Mouse (Mus musculus): ENCODE results near the gene Pde3a. TPM values are rescaled to one million over a fixed set of nuclear protein-coding genes. Genes with fewer than 3 reads are reported as not detected.

Pde3a gene
- 12.0 and 15.1 TPM in 2 replicates for polyA plus RNA-seq (2014; fragmentation: Nextera tagmentation; extraction: Ambion mirVana)

- ATAC-seq (ENCODE audit: insufficient number of reproducible peaks, insufficient read depth, low FRiP score, low read depth) = peak; percentile 14; the same call in 1 of the 2 replicates
- peak within 1 kb of the TSS; percentile 80 for H3K9ac ChIP-seq (replicated peaks; ENCODE audit: low read depth, low read length)
Observed at GRCm38 (mm10) chr6:141248691-141249584, at the start of gene Pde3a. Gene Pde3a, plus strand, starts transcription at chr6:141249269.

GRCm38 (mm10) chr6:141200173-141200615, 48.9 kb upstream of the Pde3a start:
- no peak overlapping the region for H3K4me2 ChIP-seq (replicated peaks; ENCODE audit: low read depth, low read length)
- peak; percentile 56; the same call in 1 of the 2 replicates for ATAC-seq (ENCODE audit: insufficient number of reproducible peaks, insufficient read depth, low FRiP score, low read depth)
- H3K4me3 ChIP-seq (ENCODE audit: low read depth, low read length) = no peak overlapping the region
- no peaks in the 10 kb centered on the region for H3K36me3 ChIP-seq (ENCODE audit: control insufficient read depth, insufficient read depth, low read length)
- no peaks in the 10 kb centered on the region for H3K27me3 ChIP-seq (ENCODE audit: control insufficient read depth, insufficient read depth, low read length)
- no peaks in the 10 kb centered on the region for H3K9me3 ChIP-seq (ENCODE audit: control insufficient read depth, low read depth, low read length)
- no peaks in the 10 kb centered on the region for H3K4me1 ChIP-seq (ENCODE audit: control insufficient read depth, insufficient read depth, low read length)
- no peak overlapping the region for H3K27ac ChIP-seq (ENCODE audit: low read length)
- H3K9ac ChIP-seq (replicated peaks; ENCODE audit: low read depth, low read length) = no peak overlapping the region

More at GRCm38 (mm10) chr6:141248691-141249584, at the start of gene Pde3a:
- peak within 1 kb of the TSS; percentile 90 for H3K27ac ChIP-seq (ENCODE audit: low read length)
- no peaks in the 10 kb centered on the region for H3K9me3 ChIP-seq (ENCODE audit: control insufficient read depth, low read depth, low read length)
- no peaks in the 10 kb centered on the region for H3K27me3 ChIP-seq (ENCODE audit: control insufficient read depth, insufficient read depth, low read length)
- no peaks in the 10 kb centered on the region for H3K36me3 ChIP-seq (ENCODE audit: control insufficient read depth, insufficient read depth, low read length)
- H3K4me3 ChIP-seq (ENCODE audit: low read depth, low read length) = peak within 1 kb of the TSS; percentile 63
- 1% methylated on average over 27 of the region's 28 CpGs for WGBS
- peak within 1 kb of the TSS; percentile 56 for H3K4me2 ChIP-seq (replicated peaks; ENCODE audit: low read depth, low read length)
- peaks cover 5% of the 10 kb centered on the region; the same call in 1 of the 2 replicates for H3K4me1 ChIP-seq (ENCODE audit: control insufficient read depth, insufficient read depth, low read length)

- WGBS = 51% methylated on average over 6 of the region's 6 CpGs
- no peak overlapping the region for H3K4me3 ChIP-seq (ENCODE audit: low read depth, low read length)
- H3K36me3 ChIP-seq (ENCODE audit: control insufficient read depth, insufficient read depth, low read length) = no peaks in the 10 kb centered on the region
- H3K27me3 ChIP-seq (ENCODE audit: control insufficient read depth, insufficient read depth, low read length) = no peaks in the 10 kb centered on the region
- H3K4me2 ChIP-seq (replicated peaks; ENCODE audit: low read depth, low read length) = no peak overlapping the region
- no peak for ATAC-seq (ENCODE audit: insufficient number of reproducible peaks, insufficient read depth, low FRiP score, low read depth)
- no peak overlapping the region for H3K9ac ChIP-seq (replicated peaks; ENCODE audit: low read depth, low read length)
- H3K9me3 ChIP-seq (ENCODE audit: control insufficient read depth, low read depth, low read length) = no peaks in the 10 kb centered on the region
- no peaks in the 10 kb centered on the region for H3K4me1 ChIP-seq (ENCODE audit: control insufficient read depth, insufficient read depth, low read length)
- H3K27ac ChIP-seq (ENCODE audit: low read length) = no peak overlapping the region
Observed at GRCm38 (mm10) chr6:141207531-141207930, 41.5 kb upstream of the Pde3a start.

GRCm38 (mm10) chr6:141208283-141208872, 40.7 kb upstream of the Pde3a start:
- Histone ChIP-seq H3K4me2 (replicated peaks; ENCODE audit: low read depth, low read length) (no peak overlapping the region), H3K9me3 (ENCODE audit: control insufficient read depth, low read depth, low read length) (no peaks in the 10 kb centered on the region), H3K4me3 (ENCODE audit: low read depth, low read length) (no peak overlapping the region), H3K27ac (ENCODE audit: low read length) (no peak overlapping the region), H3K36me3 (ENCODE audit: control insufficient read depth, insufficient read depth, low read length) (no peaks in the 10 kb centered on the region), H3K4me1 (ENCODE audit: control insufficient read depth, insufficient read depth, low read length) (no peaks in the 10 kb centered on the region), H3K27me3 (ENCODE audit: control insufficient read depth, insufficient read depth, low read length) (no peaks in the 10 kb centered on the region), H3K9ac (replicated peaks; ENCODE audit: low read depth, low read length) (no peak overlapping the region)
- 41% methylated on average over 1 of the region's 1 CpGs for WGBS
- ATAC-seq (ENCODE audit: insufficient number of reproducible peaks, insufficient read depth, low FRiP score, low read depth) = no peak

GRCm38 (mm10) chr6:141210021-141210420, 39.0 kb upstream of the Pde3a start:
- no peak for ATAC-seq (ENCODE audit: insufficient number of reproducible peaks, insufficient read depth, low FRiP score, low read depth)
- Histone ChIP-seq H3K4me2 (replicated peaks; ENCODE audit: low read depth, low read length) (no peak overlapping the region), H3K9ac (replicated peaks; ENCODE audit: low read depth, low read length) (no peak overlapping the region), H3K36me3 (ENCODE audit: control insufficient read depth, insufficient read depth, low read length) (no peaks in the 10 kb centered on the region), H3K4me1 (ENCODE audit: control insufficient read depth, insufficient read depth, low read length) (no peaks in the 10 kb centered on the region), H3K4me3 (ENCODE audit: low read depth, low read length) (no peak overlapping the region), H3K9me3 (ENCODE audit: control insufficient read depth, low read depth, low read length) (no peaks in the 10 kb centered on the region), H3K27me3 (ENCODE audit: control insufficient read depth, insufficient read depth, low read length) (no peaks in the 10 kb centered on the region), H3K27ac (ENCODE audit: low read length) (no peak overlapping the region)
- WGBS = 87% methylated on average over 3 of the region's 3 CpGs

GRCm38 (mm10) chr6:141221081-141221480, 28.0 kb upstream of the Pde3a start:
- H3K36me3 ChIP-seq (ENCODE audit: control insufficient read depth, insufficient read depth, low read length) = no peaks in the 10 kb centered on the region
- no peak overlapping the region for H3K27ac ChIP-seq (ENCODE audit: low read length)
- H3K9me3 ChIP-seq (ENCODE audit: control insufficient read depth, low read depth, low read length) = no peaks in the 10 kb centered on the region
- 60% methylated on average over 3 of the region's 3 CpGs for WGBS
- H3K27me3 ChIP-seq (ENCODE audit: control insufficient read depth, insufficient read depth, low read length) = no peaks in the 10 kb centered on the region
- H3K4me2 ChIP-seq (replicated peaks; ENCODE audit: low read depth, low read length) = no peak overlapping the region
- no peak overlapping the region for H3K4me3 ChIP-seq (ENCODE audit: low read depth, low read length)
- H3K9ac ChIP-seq (replicated peaks; ENCODE audit: low read depth, low read length) = no peak overlapping the region
- no peak for ATAC-seq (ENCODE audit: insufficient number of reproducible peaks, insufficient read depth, low FRiP score, low read depth)
- H3K4me1 ChIP-seq (ENCODE audit: control insufficient read depth, insufficient read depth, low read length) = no peaks in the 10 kb centered on the region

GRCm38 (mm10) chr6:141226851-141227657, 22.0 kb upstream of the Pde3a start:
- no peak overlapping the region for H3K4me3 ChIP-seq (ENCODE audit: low read depth, low read length)
- no peaks in the 10 kb centered on the region for H3K27me3 ChIP-seq (ENCODE audit: control insufficient read depth, insufficient read depth, low read length)
- 53% methylated on average over 15 of the region's 15 CpGs for WGBS
- ATAC-seq (ENCODE audit: insufficient number of reproducible peaks, insufficient read depth, low FRiP score, low read depth) = no peak
- no peak overlapping the region for H3K4me2 ChIP-seq (replicated peaks; ENCODE audit: low read depth, low read length)
- H3K36me3 ChIP-seq (ENCODE audit: control insufficient read depth, insufficient read depth, low read length) = no peaks in the 10 kb centered on the region
- no peak overlapping the region for H3K9ac ChIP-seq (replicated peaks; ENCODE audit: low read depth, low read length)
- H3K9me3 ChIP-seq (ENCODE audit: control insufficient read depth, low read depth, low read length) = no peaks in the 10 kb centered on the region
- peak overlapping the region; percentile 52; the same call in 1 of the 2 replicates for H3K27ac ChIP-seq (ENCODE audit: low read length)
- no peaks in the 10 kb centered on the region for H3K4me1 ChIP-seq (ENCODE audit: control insufficient read depth, insufficient read depth, low read length)

- no peak overlapping the region for H3K27ac ChIP-seq (ENCODE audit: low read length)
- H3K4me3 ChIP-seq (ENCODE audit: low read depth, low read length) = no peak overlapping the region
- H3K9ac ChIP-seq (replicated peaks; ENCODE audit: low read depth, low read length) = no peak overlapping the region
- H3K9me3 ChIP-seq (ENCODE audit: control insufficient read depth, low read depth, low read length) = no peaks in the 10 kb centered on the region
- H3K27me3 ChIP-seq (ENCODE audit: control insufficient read depth, insufficient read depth, low read length) = no peaks in the 10 kb centered on the region
- 32% methylated on average over 3 of the region's 3 CpGs for WGBS
- no peak for ATAC-seq (ENCODE audit: insufficient number of reproducible peaks, insufficient read depth, low FRiP score, low read depth)
- no peaks in the 10 kb centered on the region for H3K36me3 ChIP-seq (ENCODE audit: control insufficient read depth, insufficient read depth, low read length)
- no peak overlapping the region for H3K4me2 ChIP-seq (replicated peaks; ENCODE audit: low read depth, low read length)
- H3K4me1 ChIP-seq (ENCODE audit: control insufficient read depth, insufficient read depth, low read length) = no peaks in the 10 kb centered on the region
Observed at GRCm38 (mm10) chr6:141227658-141228005, 21.4 kb upstream of the Pde3a start.

All from stomach, embryonic 14.5 days (tissue).